Mouse (Mus musculus) megakaryocyte, adult 5-6 weeks (primary cell): ENCODE measurements around the gene Tsc22d1. TPM values are rescaled to one million over a fixed set of nuclear protein-coding genes. Genes with fewer than 3 reads are reported as not detected.
A peak's percentile ranks its signal among the peaks of the same experiment; 100 is the strongest.

Source experiments
- ATAC-seq: 2 replicates; pipeline ENCODE4 v1.8.0; 2016; ENCODE audit warnings: mild to moderate bottlenecking, inconsistent platforms; ENCODE audit not compliant: poor library complexity, severe bottlenecking
- total RNA-seq, 2 experiments: library from RNA; stranded (forward) in 1 of 2; stranded (reverse) in 1 of 2; fragments of 153-499, 151-499 nt in 1 of 2; fragments of 221-1000, 200-1000 nt in 1 of 2; gene quantifications; 2 replicates each; pipeline versions ENCODE4 v1.2.3 to v1.2.4; 2015 to 2017

Tsc22d1 gene
- 25.8 and 34.1 TPM in 2 replicates for total RNA-seq (2015)
- total RNA-seq (2017), result 15.9 and 17.3 TPM in 2 replicates

DNA sequence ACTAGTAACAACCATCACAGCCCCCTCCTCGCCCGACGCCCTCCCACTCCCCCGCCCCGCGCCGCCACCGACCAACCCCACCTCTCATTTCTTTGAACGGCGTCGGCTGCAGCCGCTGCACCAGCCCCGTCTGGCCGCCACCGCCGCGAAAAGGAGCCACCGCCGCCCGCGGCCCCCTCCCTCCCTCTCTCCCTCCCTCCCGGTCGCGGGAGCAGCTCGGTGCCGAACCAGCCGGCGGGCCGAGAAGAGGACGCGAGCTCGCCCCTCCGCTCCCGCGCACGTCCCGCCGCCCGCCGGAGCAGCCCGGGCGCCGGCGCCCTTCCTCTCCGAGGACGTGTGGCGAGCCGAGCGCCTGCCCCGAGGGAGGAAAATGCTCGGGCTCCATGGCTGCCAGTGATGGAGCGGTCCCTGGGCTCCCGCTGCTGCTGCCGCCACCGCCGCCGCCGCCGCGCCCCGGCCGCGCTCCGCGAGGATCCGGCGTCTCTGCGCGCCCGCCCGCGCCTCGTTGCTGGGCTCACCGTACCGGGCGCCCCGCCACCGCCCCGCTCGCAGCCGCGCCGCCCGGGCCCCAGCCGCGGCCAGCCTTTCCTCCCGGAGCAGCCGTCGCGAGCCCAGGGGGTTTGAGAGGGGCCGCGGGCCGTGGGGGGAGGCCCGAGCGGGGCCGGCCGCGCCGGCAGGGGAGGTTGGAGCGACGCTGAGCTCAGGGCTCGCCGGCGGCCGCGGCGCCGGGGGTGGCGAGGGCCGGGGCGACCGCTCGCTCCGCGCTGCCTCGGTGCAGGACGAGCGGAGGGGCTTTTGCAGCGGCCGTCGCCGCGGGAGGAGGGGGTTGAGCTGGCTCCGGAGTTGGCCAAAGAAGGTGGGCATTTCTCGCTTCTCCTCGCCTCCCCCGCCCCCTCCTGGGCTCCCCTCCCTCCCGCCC lies at the start of gene Tsc22d1:
Gene Tsc22d1 (plus strand): TSS at position 100 of the 919 bp plus-strand sequence.
- no peak for ATAC-seq

DNA sequence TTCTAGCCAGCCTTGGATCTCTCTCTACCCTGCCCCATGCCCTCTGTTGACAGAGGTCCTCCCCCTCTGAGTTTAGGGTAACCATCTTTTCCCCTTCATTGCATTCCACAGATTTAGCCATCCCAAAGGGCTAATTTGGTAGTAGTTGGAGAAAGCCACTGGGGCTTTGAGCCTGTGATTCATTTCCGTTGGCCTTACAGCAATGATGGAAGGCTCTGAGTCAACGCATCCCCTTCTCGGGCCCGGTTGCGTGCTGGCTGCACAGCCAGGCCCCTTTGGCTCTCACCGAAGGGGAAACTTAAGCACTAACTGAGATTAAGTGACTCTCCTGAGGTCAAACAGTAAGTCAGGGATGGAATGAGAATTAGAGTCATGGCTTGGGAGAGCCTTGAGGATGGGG lies 41.1 kb upstream of the Tsc22d1 start:
- ATAC-seq, result no peak

- no peak for ATAC-seq
Measured at GRCm38 (mm10) chr14:76374601-76375000, 40.2 kb upstream of the Tsc22d1 start.

GRCm38 (mm10) chr14:76376561-76376960 lies 38.2 kb upstream of the Tsc22d1 start:
- ATAC-seq, result no peak

GRCm38 (mm10) chr14:76379411-76379810 lies 35.4 kb upstream of the Tsc22d1 start:
- ATAC-seq, result no peak

DNA sequence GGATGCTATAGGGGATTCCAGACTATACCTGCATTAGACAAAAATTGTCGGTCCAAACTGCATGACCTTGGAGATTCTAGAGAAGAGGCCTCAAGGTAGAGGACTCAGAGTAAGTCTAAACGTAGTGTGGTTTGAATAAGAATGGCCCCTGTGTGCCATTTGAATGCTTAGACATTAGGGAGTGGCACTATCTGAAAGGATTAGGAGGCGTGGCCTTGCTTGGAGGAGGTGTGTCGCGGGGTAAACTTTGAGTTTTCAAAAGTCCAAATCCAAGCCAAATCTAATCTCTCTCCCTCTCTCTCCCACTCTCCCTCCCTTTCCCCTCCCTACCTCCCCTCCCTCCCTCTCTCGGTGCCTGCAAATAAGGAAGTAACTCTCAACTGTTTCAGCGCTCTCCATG lies 26.7 kb upstream of the Tsc22d1 start:
- ATAC-seq, result 0 out of 2 replicates have a peak, but pooled peaks have one; percentile 40

DNA sequence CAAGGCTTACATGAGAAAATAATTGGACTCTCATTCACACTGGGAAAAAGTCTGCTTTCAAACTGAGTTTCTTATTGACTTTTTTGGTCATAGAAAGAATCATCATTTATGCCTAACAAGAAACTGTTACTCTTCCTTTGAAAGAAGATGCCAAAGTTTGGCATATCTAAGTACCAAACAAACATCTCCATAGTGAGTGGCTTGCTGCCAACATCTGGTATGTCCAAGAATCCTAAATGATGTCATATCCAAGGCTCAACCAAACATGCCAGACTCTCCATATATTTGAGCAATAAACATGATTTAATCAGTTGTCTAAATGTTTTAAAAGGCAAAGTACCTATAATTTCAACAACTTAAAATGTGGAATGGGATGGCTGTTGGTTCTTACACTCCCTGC lies 16.5 kb upstream of the Tsc22d1 start:
- no peak for ATAC-seq

DNA sequence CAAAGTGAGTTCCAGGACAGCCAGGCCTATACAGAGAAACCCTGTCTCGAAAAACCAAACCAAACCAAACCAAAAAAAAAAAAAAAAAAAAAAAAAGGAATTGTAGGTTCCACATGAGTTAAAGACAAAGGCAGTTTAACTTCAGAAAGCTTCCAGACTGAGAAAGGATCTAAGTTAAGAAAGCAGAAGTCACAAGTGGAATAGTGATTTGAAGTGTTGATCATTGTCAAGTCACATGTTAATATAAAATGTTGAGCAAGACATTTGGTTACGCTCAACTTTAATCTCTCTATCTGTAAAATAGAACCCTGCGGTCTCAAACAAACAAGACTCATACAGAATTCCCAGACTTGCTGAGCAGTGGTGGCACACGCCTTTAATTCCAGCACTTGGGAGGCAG lies 12.2 kb upstream of the Tsc22d1 start:
- peak; percentile 62 for ATAC-seq

- ATAC-seq, result no peak
Measured at GRCm38 (mm10) chr14:76409111-76409510, 5.7 kb upstream of the Tsc22d1 start.

- no peak for ATAC-seq
Measured at GRCm38 (mm10) chr14:76413773-76414121, 1.0 kb upstream of the Tsc22d1 start.

- peak; percentile 81 for ATAC-seq
Measured at GRCm38 (mm10) chr14:76414122-76414861, 469 bp upstream of the Tsc22d1 start.

DNA sequence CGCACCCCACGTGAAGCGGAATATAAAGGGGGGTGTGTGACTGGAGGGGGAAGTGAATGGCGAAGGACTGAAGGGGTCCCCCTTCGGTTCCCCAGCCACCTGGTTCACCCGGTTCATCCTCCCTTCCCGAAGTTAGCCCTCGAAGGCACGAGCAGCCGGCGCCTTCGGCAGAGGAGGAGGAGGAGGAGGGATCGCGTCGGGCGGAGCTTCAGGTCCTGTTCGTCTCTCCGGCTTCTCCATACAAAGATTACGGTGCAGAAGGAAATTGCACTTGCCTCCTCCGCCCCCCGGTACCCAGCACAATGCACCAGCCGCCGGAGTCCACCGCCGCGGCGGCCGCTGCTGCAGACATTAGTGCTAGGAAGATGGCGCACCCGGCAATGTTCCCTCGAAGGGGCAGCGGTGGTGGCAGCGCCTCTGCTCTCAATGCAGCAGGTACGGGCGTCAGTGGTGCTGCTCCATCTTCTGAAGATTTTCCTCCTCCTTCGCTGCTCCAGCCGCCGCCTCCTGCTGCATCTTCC lies 1.1 kb downstream of the Tsc22d1 start:
- peak; percentile 12 for ATAC-seq

DNA sequence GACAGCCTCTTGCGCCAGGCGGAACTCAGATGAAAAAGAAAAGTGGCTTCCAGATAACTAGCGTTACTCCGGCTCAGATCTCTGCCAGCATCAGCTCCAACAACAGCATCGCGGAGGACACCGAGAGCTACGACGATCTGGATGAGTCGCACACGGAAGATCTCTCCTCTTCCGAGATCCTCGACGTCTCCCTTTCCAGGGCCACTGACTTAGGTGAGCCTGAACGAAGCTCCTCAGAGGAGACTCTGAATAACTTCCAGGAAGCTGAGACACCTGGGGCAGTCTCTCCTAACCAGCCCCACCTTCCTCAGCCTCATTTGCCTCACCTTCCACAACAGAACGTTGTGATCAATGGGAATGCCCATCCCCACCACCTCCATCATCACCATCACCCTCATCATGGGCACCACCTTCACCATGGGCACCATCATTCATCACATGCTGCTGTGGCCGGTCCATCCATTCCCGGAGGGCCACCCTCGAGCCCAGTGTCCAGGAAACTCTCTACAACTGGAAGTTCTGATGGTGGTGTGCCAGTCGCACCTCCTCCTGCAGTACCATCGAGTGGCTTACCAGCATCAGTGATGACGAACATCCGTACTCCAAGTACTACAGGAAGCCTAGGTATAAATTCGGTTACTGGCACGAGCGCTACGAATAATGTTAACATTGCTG lies 1.7 kb downstream of the Tsc22d1 start:
- ATAC-seq, result no peak

- no peak for ATAC-seq
Measured at GRCm38 (mm10) chr14:76417346-76417745, 2.6 kb downstream of the Tsc22d1 start.

DNA sequence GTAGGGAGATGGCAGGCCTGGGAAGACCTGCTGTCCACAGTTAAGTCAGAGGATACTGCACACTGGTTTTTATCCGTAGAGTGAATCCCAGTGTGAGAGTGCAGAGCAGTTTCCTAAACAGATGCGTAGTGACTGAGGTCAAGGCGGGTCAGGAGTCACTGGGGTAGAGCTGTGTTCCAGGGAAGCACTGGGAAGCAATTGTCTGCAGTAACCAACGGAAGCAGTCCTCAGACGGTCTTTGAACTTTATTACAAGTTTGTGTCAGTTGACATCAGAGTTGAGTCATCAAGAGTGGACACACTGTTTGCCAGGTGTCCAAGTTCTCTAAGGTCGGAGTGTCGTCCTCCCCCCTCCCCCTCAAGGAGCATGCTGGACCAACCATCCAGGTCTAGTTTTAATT lies 6.0 kb downstream of the Tsc22d1 start:
- no peak for ATAC-seq

- no peak for ATAC-seq
Measured at GRCm38 (mm10) chr14:76421162-76421561, 6.4 kb downstream of the Tsc22d1 start.

DNA sequence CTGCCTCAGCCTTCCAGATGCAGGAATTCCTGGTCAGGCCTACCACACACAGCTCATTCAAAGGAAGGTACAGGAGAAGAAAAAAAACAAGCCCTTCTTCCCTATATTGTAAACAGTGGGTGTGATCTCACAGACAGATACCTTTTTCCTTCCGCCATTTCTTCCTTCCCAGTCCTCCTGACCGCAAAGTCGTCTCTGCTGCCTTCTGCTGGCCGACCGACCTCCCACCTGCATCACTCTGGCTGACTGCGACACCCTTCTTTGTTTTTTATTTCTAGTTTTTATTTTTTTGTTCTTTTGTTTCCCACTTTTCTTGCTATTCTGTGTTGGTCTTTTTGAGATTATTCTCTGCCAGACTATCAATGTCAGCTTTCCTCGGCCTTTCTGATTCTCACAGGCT lies 10.7 kb downstream of the Tsc22d1 start:
- no peak for ATAC-seq

DNA sequence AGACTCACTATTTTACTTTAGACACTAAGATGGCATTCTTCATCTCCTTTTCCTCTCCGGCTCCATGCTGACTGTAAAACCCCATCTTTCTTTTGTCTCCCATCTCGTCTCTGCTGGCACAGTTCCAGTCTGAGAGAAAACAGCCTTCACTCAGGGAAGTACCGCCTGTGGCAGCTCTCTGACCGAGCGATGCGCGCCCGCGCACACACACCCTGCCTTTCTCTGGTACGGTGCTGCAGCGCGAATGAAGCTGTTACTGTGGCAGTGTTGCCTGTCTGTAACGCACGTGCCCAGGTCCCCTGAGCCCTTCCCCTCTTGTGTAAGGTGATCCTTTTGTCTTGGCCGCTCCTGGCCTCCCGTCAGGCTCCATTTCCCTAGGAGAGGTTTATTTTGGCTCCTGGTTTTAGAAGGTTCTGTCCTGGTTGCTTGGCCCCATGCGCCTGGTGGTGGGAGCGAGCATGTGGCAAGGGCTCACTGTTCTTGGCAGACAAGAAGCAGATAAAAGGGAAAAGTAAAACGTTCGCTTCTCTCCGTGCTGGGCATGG lies 11.3 kb downstream of the Tsc22d1 start:
- ATAC-seq, result no peak

DNA sequence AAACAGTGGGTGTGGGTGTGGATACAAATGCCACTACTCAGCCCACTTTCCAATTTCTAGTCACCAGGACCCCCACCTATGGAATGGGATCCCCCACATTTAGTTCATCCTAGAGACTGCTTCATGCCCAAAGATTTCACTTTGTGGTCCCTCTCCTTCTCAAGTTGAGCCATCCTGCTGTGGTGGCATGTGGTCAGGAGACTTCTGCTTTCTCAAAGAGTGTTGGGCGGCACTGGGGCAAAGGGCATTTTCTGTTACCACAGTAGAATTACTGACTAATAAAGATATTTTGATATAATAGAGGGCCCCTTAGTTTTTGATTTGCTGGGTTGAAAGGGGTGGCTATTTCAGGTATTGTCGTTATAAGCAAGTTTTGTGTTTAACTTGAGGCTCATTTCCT lies 14.1 kb downstream of the Tsc22d1 start:
- peak; percentile 98 for ATAC-seq

DNA sequence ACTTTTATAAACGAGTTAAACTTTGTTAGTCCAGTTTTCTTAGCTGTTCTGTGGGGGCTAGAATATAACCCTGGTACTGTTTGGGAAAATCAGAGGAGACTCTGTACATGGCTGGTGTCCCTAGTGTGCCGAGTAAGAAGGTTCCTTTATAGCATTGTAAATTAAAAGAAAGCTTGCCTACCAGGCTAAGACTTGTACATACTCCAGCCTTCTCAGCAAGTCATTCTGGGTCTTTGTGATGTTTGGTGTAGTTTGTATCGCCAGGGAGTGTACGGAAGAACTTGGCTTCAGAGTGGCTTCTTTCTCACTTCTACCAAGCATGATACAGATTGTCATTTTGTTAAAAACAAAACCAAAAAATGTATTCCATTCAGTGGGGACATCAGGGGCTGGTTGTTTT lies 17.2 kb downstream of the Tsc22d1 start:
- no peak for ATAC-seq

GRCm38 (mm10) chr14:76432369-76432768 lies 17.6 kb downstream of the Tsc22d1 start:
- ATAC-seq, result no peak
